Mouse (Mus musculus) embryonic facial prominence, embryonic 15.5 days (tissue): Measurements from ENCODE around the gene Prkcsh. TPM values are rescaled to one million over a fixed set of nuclear protein-coding genes. Genes with fewer than 3 reads are reported as not detected.
A peak's percentile ranks its signal among the peaks of the same experiment; 100 is the strongest.

ENCODE experiments used
- ATAC-seq: fragments of 200-750 bp; cut with Nextera tagmentation; 2 replicates; pipeline ENCODE4 v1.8.0; 2017; ENCODE audit warnings: low read depth, moderate TSS enrichment; ENCODE audit not compliant: insufficient number of reproducible peaks, low FRiP score, low TSS enrichment
- H3K27ac ChIP-seq: fragments of 300-500 bp; sonication (generic); replicated peaks from 2 replicates; pipeline ENCODE4 v1.5.1; 2015; ENCODE audit warnings: mild to moderate bottlenecking, inconsistent platforms
- H3K27me3 ChIP-seq: fragments of 300-500 bp; sonication (generic); 2 replicates; pipeline ENCODE4 v1.6.1; 2015; ENCODE audit warnings: inconsistent platforms
- H3K36me3 ChIP-seq: fragments of 300-500 bp; sonication (generic); 2 replicates; pipeline ENCODE4 v1.6.1; 2015; ENCODE audit warnings: mild to moderate bottlenecking, inconsistent platforms
- H3K4me1 ChIP-seq: fragments of 300-500 bp; sonication (generic); 2 replicates; pipeline ENCODE4 v1.6.1; 2015; ENCODE audit warnings: inconsistent platforms
- H3K4me2 ChIP-seq: fragments of 300-500 bp; sonication (generic); replicated peaks from 2 replicates; pipeline ENCODE4 v1.6.1; 2015; ENCODE audit warnings: mild to moderate bottlenecking, inconsistent platforms
- H3K4me3 ChIP-seq: fragments of 300-500 bp; sonication (generic); replicated peaks from 2 replicates; pipeline ENCODE4 v1.5.1; 2015; ENCODE audit warnings: mild to moderate bottlenecking, inconsistent platforms
- H3K9ac ChIP-seq: fragments of 300-500 bp; sonication (generic); 2 replicates; pipeline ENCODE4 v1.6.1; 2015; ENCODE audit warnings: inconsistent platforms
- H3K9me3 ChIP-seq: fragments of 300-500 bp; sonication (generic); replicated peaks from 2 replicates; pipeline ENCODE4 v1.6.1; 2016; ENCODE audit warnings: inconsistent platforms
- WGBS: fragments of 180-500 bp; shearing (Covaris S2); methylation state at CpG from one replicate; pipeline ENCODE4 v1.1.7; 2015; 5-methylcytosine and 5-hydroxymethylcytosine counted together
- polyA plus RNA-seq: library from polyadenylated mRNA; unstranded; fragments of >200 nt; fragmentation: Nextera tagmentation; extraction: Ambion mirVana; gene quantifications from 2 replicates; pipeline ENCODE4 v1.2.1, GENCODE M21; 2015

The Prkcsh gene
- polyA plus RNA-seq: 116 and 118 TPM in 2 replicates

- H3K9me3 ChIP-seq: no peaks in the 10 kb centered on the region
- H3K4me2 ChIP-seq: peak within 1 kb of the TSS; percentile 80
- 6% methylated on average over 57 of the region's 57 CpGs for WGBS
- peak within 1 kb of the TSS; percentile 72 for H3K27ac ChIP-seq
- peaks cover 34% of the 10 kb centered on the region for H3K36me3 ChIP-seq
- H3K4me3 ChIP-seq: peak within 1 kb of the TSS; percentile 73
- no peaks in the 10 kb centered on the region for H3K27me3 ChIP-seq
- peak; percentile 99 for ATAC-seq
- H3K9ac ChIP-seq: peak within 1 kb of the TSS; percentile 62
- H3K4me1 ChIP-seq: peaks cover 29% of the 10 kb centered on the region
Measured at GRCm38 (mm10) chr9:22002194-22003162, at the start of gene Prkcsh, which contains the start of gene Ccdc151. TSS of gene Prkcsh (plus strand) at chr9:22002806. TSS of gene Ccdc151 (minus strand) at chr9:22002634.

GRCm38 (mm10) chr9:21953600-21953999 is 49.0 kb upstream of the Prkcsh start:
- H3K4me1 ChIP-seq: peaks cover 7% of the 10 kb centered on the region
- no peak for ATAC-seq
- H3K9ac ChIP-seq: no peak overlapping the region
- no peaks in the 10 kb centered on the region for H3K36me3 ChIP-seq
- no peak overlapping the region for H3K27ac ChIP-seq
- no peaks in the 10 kb centered on the region for H3K27me3 ChIP-seq
- no peak overlapping the region for H3K4me2 ChIP-seq
- WGBS: 13% methylated on average over 3 of the region's 3 CpGs
- no peaks in the 10 kb centered on the region for H3K9me3 ChIP-seq
- no peak overlapping the region for H3K4me3 ChIP-seq

- Histone ChIP-seq H3K36me3 (no peaks in the 10 kb centered on the region), H3K4me1 (peaks cover 7% of the 10 kb centered on the region), H3K9me3 (no peaks in the 10 kb centered on the region), H3K27me3 (peaks cover 4% of the 10 kb centered on the region), H3K4me2 (0 out of 2 replicates have a peak overlapping the region, but pooled peaks have one; percentile 63), H3K9ac (no peak overlapping the region), H3K27ac (no peak overlapping the region), H3K4me3 (no peak overlapping the region)
- ATAC-seq: no peak
- WGBS: 79% methylated on average over 3 of the region's 3 CpGs
Measured at GRCm38 (mm10) chr9:21954635-21955034, 48.0 kb upstream of the Prkcsh start.

GRCm38 (mm10) chr9:21955225-21955569 is 47.4 kb upstream of the Prkcsh start:
- H3K4me3 ChIP-seq: peak overlapping the region; percentile 85
- WGBS: 2% methylated on average over 18 of the region's 18 CpGs
- H3K9me3 ChIP-seq: no peaks in the 10 kb centered on the region
- no peaks in the 10 kb centered on the region for H3K36me3 ChIP-seq
- ATAC-seq: peak; percentile 50
- H3K27ac ChIP-seq: peak overlapping the region; percentile 93; the same call in 1 of the 2 replicates
- H3K4me2 ChIP-seq: peak overlapping the region; percentile 63
- H3K4me1 ChIP-seq: peaks cover 7% of the 10 kb centered on the region
- H3K27me3 ChIP-seq: peaks cover 10% of the 10 kb centered on the region
- no peak overlapping the region for H3K9ac ChIP-seq

GRCm38 (mm10) chr9:21955570-21956281 is 46.9 kb upstream of the Prkcsh start, which contains the start of gene Swsap1:
TSS of gene Swsap1 (plus strand) at chr9:21955755.
- H3K4me3 ChIP-seq: peak within 1 kb of the TSS; percentile 85
- WGBS: under 1% methylated on average over 54 of the region's 54 CpGs
- no peaks in the 10 kb centered on the region for H3K36me3 ChIP-seq
- H3K9me3 ChIP-seq: no peaks in the 10 kb centered on the region
- H3K27ac ChIP-seq: peak within 1 kb of the TSS; percentile 93
- H3K4me2 ChIP-seq: peak within 1 kb of the TSS; percentile 63
- peak; percentile 98 for ATAC-seq
- peaks cover 15% of the 10 kb centered on the region for H3K27me3 ChIP-seq
- H3K4me1 ChIP-seq: peaks cover 11% of the 10 kb centered on the region
- peak within 1 kb of the TSS; percentile 62 for H3K9ac ChIP-seq

- Histone ChIP-seq H3K4me1 (peaks cover 37% of the 10 kb centered on the region), H3K9me3 (no peaks in the 10 kb centered on the region), H3K4me2 (no peak overlapping the region), H3K27ac (no peak overlapping the region), H3K9ac (no peak overlapping the region), H3K36me3 (no peaks in the 10 kb centered on the region), H3K4me3 (no peak overlapping the region), H3K27me3 (peaks cover 41% of the 10 kb centered on the region)
- ATAC-seq: no peak
- WGBS: 84% methylated on average over 5 of the region's 5 CpGs
Measured at GRCm38 (mm10) chr9:21958372-21958771, 44.2 kb upstream of the Prkcsh start.

GRCm38 (mm10) chr9:21959244-21959643 is 43.4 kb upstream of the Prkcsh start:
- WGBS: 81% methylated on average over 7 of the region's 7 CpGs
- peaks cover 41% of the 10 kb centered on the region for H3K4me1 ChIP-seq
- H3K4me3 ChIP-seq: no peak overlapping the region
- H3K27me3 ChIP-seq: peaks cover 42% of the 10 kb centered on the region
- no peak for ATAC-seq
- no peak overlapping the region for H3K27ac ChIP-seq
- no peaks in the 10 kb centered on the region for H3K36me3 ChIP-seq
- no peak overlapping the region for H3K4me2 ChIP-seq
- H3K9me3 ChIP-seq: no peaks in the 10 kb centered on the region
- no peak overlapping the region for H3K9ac ChIP-seq

GRCm38 (mm10) chr9:21960135-21960534 is 42.5 kb upstream of the Prkcsh start:
- WGBS: 50% methylated on average over 9 of the region's 9 CpGs
- Histone ChIP-seq H3K27ac (no peak overlapping the region), H3K4me1 (peaks cover 41% of the 10 kb centered on the region), H3K4me2 (no peak overlapping the region), H3K9ac (no peak overlapping the region), H3K27me3 (peaks cover 42% of the 10 kb centered on the region), H3K9me3 (no peaks in the 10 kb centered on the region), H3K36me3 (no peaks in the 10 kb centered on the region), H3K4me3 (no peak overlapping the region)
- no peak for ATAC-seq

GRCm38 (mm10) chr9:21960558-21961208 is 41.9 kb upstream of the Prkcsh start:
- H3K4me1 ChIP-seq: peaks cover 41% of the 10 kb centered on the region
- H3K9me3 ChIP-seq: no peaks in the 10 kb centered on the region
- H3K36me3 ChIP-seq: no peaks in the 10 kb centered on the region
- WGBS: 13% methylated on average over 26 of the region's 26 CpGs
- no peak overlapping the region for H3K9ac ChIP-seq
- H3K27me3 ChIP-seq: peaks cover 42% of the 10 kb centered on the region
- no peak overlapping the region for H3K4me2 ChIP-seq
- ATAC-seq: no peak
- H3K27ac ChIP-seq: no peak overlapping the region
- H3K4me3 ChIP-seq: no peak overlapping the region

- Histone ChIP-seq H3K27me3 (peaks cover 42% of the 10 kb centered on the region), H3K4me3 (peak overlapping the region; percentile 47), H3K9ac (no peak overlapping the region), H3K4me2 (peak overlapping the region; percentile 78), H3K4me1 (peaks cover 38% of the 10 kb centered on the region), H3K27ac (no peak overlapping the region), H3K36me3 (no peaks in the 10 kb centered on the region), H3K9me3 (no peaks in the 10 kb centered on the region)
- ATAC-seq: no peak
- 2% methylated on average over 35 of the region's 35 CpGs for WGBS
Measured at GRCm38 (mm10) chr9:21961366-21961980, 41.1 kb upstream of the Prkcsh start.
